Mouse (Mus musculus): ENCODE measurements at regions not wholly inside any gene's neighbourhood (a gene's known extent, or its start where the extent isn't known, plus 50 kb on each side); places are given as distances from the start of the nearest gene placed in this dataset.

- H3K4me3 ChIP-seq (ENCODE audit: insufficient read depth, low read depth, low read length): no peak overlapping the region
- H3K36me3 ChIP-seq (ENCODE audit: control insufficient read depth, insufficient read depth, low read length): no peaks in the 10 kb centered on the region
- TF ChIP-seq CTCF (conservative IDR thresholded peaks at IDR 0.05; ENCODE audit: insufficient read depth, insufficient read length, low read depth, low read length): no peak
- no peak for TF ChIP-seq POLR2A (IDR thresholded peaks at IDR 0.05; ENCODE audit: low read depth, low read length)
- WGBS: 71% methylated on average over 10 of the region's 10 CpGs
- no peaks in the 10 kb centered on the region for H3K4me1 ChIP-seq (ENCODE audit: control insufficient read depth, insufficient read depth, low read length)
- no peaks in the 10 kb centered on the region for H3K27me3 ChIP-seq (replicated peaks; ENCODE audit: control insufficient read depth, insufficient read depth, low read length)
- H3K27ac ChIP-seq (ENCODE audit: insufficient read depth, low read depth, low read length): no peak overlapping the region
- no peak for DNase-seq
These were observed 287.7 kb upstream of the Rgma start for GRCm38 (mm10) chr7:73087496-73088185.

- H3K4me3 ChIP-seq (ENCODE audit: insufficient read depth, low read depth, low read length): no peak overlapping the region
- no peaks in the 10 kb centered on the region for H3K27me3 ChIP-seq (replicated peaks; ENCODE audit: control insufficient read depth, insufficient read depth, low read length)
- H3K4me1 ChIP-seq (ENCODE audit: control insufficient read depth, insufficient read depth, low read length): no peaks in the 10 kb centered on the region
- no peak for TF ChIP-seq POLR2A (IDR thresholded peaks at IDR 0.05; ENCODE audit: low read depth, low read length)
- TF ChIP-seq CTCF (conservative IDR thresholded peaks at IDR 0.05; ENCODE audit: insufficient read depth, insufficient read length, low read depth, low read length): no peak
- DNase-seq: no peak
- 93% methylated on average over 8 of the region's 8 CpGs for WGBS
- H3K36me3 ChIP-seq (ENCODE audit: control insufficient read depth, insufficient read depth, low read length): no peaks in the 10 kb centered on the region
- no peak overlapping the region for H3K27ac ChIP-seq (ENCODE audit: insufficient read depth, low read depth, low read length)
These were observed 287.0 kb upstream of the Rgma start for GRCm38 (mm10) chr7:73088321-73088720.

DNA sequence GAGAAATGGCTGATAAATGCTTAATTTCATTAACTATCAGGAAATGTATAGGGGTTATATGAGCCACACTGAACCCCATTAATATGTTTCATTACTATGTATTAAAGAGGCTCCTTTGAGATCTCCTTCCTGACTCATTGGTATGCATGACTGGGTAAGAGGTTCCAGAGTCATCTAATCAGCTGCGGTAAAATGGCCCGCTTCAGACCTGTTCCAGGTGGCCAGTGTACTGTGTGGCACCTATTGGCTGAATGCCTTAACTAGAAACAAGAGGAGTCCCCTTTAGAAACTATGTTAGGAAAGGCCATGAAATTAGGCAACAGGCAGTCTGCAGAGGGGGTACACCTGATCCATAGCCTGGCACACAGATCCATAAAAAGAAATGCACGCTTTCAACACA lies 283.6 kb upstream of the Rgma start:
- H3K4me1 ChIP-seq (ENCODE audit: control insufficient read depth, insufficient read depth, low read length): no peaks in the 10 kb centered on the region
- no peak for TF ChIP-seq CTCF (conservative IDR thresholded peaks at IDR 0.05; ENCODE audit: insufficient read depth, insufficient read length, low read depth, low read length)
- no peak for TF ChIP-seq POLR2A (IDR thresholded peaks at IDR 0.05; ENCODE audit: low read depth, low read length)
- WGBS: 52% methylated on average over 3 of the region's 3 CpGs
- peak; percentile 12 for DNase-seq
- H3K27me3 ChIP-seq (replicated peaks; ENCODE audit: control insufficient read depth, insufficient read depth, low read length): no peaks in the 10 kb centered on the region
- H3K4me3 ChIP-seq (ENCODE audit: insufficient read depth, low read depth, low read length): no peak overlapping the region
- no peaks in the 10 kb centered on the region for H3K36me3 ChIP-seq (ENCODE audit: control insufficient read depth, insufficient read depth, low read length)
- no peak overlapping the region for H3K27ac ChIP-seq (ENCODE audit: insufficient read depth, low read depth, low read length)

DNA sequence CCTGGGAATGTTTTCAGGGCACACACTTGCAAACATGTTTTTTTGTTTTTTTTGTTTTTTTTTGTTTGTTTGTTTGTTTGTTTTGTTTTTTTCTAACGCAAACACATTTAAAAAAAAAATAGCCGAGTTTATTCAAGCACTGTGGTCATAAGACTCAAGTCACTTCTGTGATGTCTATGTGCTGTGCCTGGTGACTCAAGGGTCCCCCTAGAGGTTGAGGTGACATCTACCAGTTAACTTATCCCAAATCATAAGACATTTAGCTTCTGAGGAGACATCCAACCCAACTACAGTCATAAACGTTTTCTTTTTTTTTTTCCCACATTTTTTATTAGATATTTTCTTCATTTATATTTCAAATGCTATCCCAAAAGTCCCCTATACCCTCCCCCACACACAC lies 281.2 kb upstream of the Rgma start:
- Histone ChIP-seq H3K36me3 (ENCODE audit: control insufficient read depth, insufficient read depth, low read length) (no peaks in the 10 kb centered on the region), H3K27me3 (replicated peaks; ENCODE audit: control insufficient read depth, insufficient read depth, low read length) (no peaks in the 10 kb centered on the region), H3K4me1 (ENCODE audit: control insufficient read depth, insufficient read depth, low read length) (no peaks in the 10 kb centered on the region), H3K4me3 (ENCODE audit: insufficient read depth, low read depth, low read length) (no peak overlapping the region), H3K27ac (ENCODE audit: insufficient read depth, low read depth, low read length) (no peak overlapping the region)
- 55% methylated on average over 3 of the region's 3 CpGs for whole genome bisulfite sequencing
- TF ChIP-seq CTCF (conservative IDR thresholded peaks at IDR 0.05; ENCODE audit: insufficient read depth, insufficient read length, low read depth, low read length) (peak; percentile 30; the same call in 1 of the 2 replicates), POLR2A (IDR thresholded peaks at IDR 0.05; ENCODE audit: low read depth, low read length) (no peak)
- peak; percentile 29 for DNase-seq

DNA sequence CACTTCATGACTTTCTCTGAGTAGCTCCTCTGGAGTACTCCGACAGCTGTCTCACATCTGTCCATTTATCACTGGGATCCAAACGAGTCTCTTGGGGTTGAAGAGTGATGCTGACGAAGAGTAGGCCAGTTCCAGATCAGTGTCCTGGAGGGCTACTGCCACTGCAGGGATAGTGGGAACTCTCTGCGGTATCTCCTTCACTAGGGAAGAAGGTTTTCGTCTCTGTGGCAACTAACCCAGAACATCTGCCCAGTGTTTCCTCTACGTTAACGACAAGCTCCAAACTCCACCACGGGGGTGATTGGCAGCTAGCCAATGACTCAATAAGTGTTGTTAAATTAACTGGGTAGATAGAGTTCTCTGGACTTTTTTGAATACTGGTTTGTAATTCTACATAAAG lies 256.4 kb upstream of the Rgma start:
- peak; percentile 37 for DNase-seq
- TF ChIP-seq CTCF (conservative IDR thresholded peaks at IDR 0.05; ENCODE audit: insufficient read depth, insufficient read length, low read depth, low read length) (no peak), POLR2A (IDR thresholded peaks at IDR 0.05; ENCODE audit: low read depth, low read length) (no peak)
- Histone ChIP-seq H3K36me3 (ENCODE audit: control insufficient read depth, insufficient read depth, low read length) (no peaks in the 10 kb centered on the region), H3K27me3 (replicated peaks; ENCODE audit: control insufficient read depth, insufficient read depth, low read length) (no peaks in the 10 kb centered on the region), H3K4me3 (ENCODE audit: insufficient read depth, low read depth, low read length) (no peak overlapping the region), H3K4me1 (ENCODE audit: control insufficient read depth, insufficient read depth, low read length) (no peaks in the 10 kb centered on the region), H3K27ac (ENCODE audit: insufficient read depth, low read depth, low read length) (no peak overlapping the region)
- WGBS: 50% methylated on average over 8 of the region's 8 CpGs

- DNase-seq: no peak
- Histone ChIP-seq H3K36me3 (ENCODE audit: control insufficient read depth, insufficient read depth, low read length) (no peaks in the 10 kb centered on the region), H3K27ac (ENCODE audit: insufficient read depth, low read depth, low read length) (no peak overlapping the region), H3K27me3 (replicated peaks; ENCODE audit: control insufficient read depth, insufficient read depth, low read length) (no peaks in the 10 kb centered on the region), H3K4me3 (ENCODE audit: insufficient read depth, low read depth, low read length) (no peak overlapping the region), H3K4me1 (ENCODE audit: control insufficient read depth, insufficient read depth, low read length) (no peaks in the 10 kb centered on the region)
- 45% methylated on average over 9 of the region's 9 CpGs for WGBS
- TF ChIP-seq CTCF (conservative IDR thresholded peaks at IDR 0.05; ENCODE audit: insufficient read depth, insufficient read length, low read depth, low read length): no peak
- TF ChIP-seq POLR2A (IDR thresholded peaks at IDR 0.05; ENCODE audit: low read depth, low read length): no peak
These were observed 255.0 kb upstream of the Rgma start for GRCm38 (mm10) chr7:73120276-73120675.

DNA sequence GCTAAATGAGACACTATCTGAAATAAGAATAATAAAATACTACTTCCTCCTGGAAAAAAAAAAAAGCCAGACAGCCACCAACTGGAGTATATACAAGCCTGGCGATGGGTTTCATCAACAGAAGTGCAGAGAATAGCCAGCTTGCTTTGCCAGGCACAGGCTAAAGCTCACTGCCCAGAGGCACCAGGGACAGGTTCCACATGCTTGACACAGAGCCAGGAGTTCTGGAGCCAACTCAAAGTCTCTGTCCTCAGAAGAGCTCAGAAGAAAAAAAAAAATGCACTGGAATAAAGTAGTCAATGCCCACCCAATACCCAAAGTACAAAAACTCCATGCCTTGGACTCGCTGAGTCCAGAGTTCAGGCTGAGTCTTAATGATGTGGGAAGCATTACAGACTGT lies 250.3 kb upstream of the Rgma start:
- Histone ChIP-seq H3K4me1 (ENCODE audit: control insufficient read depth, insufficient read depth, low read length) (no peaks in the 10 kb centered on the region), H3K27ac (ENCODE audit: insufficient read depth, low read depth, low read length) (no peak overlapping the region), H3K4me3 (ENCODE audit: insufficient read depth, low read depth, low read length) (no peak overlapping the region), H3K27me3 (replicated peaks; ENCODE audit: control insufficient read depth, insufficient read depth, low read length) (no peaks in the 10 kb centered on the region), H3K36me3 (ENCODE audit: control insufficient read depth, insufficient read depth, low read length) (no peaks in the 10 kb centered on the region)
- TF ChIP-seq CTCF (conservative IDR thresholded peaks at IDR 0.05; ENCODE audit: insufficient read depth, insufficient read length, low read depth, low read length): no peak
- 63% methylated on average over 2 of the region's 2 CpGs for WGBS
- peak; percentile 59 for DNase-seq

Data from kidney, adult 2 months (tissue).